Mouse (Mus musculus): ENCODE data around the gene Wdr90.
A peak's percentile ranks its signal among the peaks of the same experiment; 100 is the strongest.

The Wdr90 gene

DNA sequence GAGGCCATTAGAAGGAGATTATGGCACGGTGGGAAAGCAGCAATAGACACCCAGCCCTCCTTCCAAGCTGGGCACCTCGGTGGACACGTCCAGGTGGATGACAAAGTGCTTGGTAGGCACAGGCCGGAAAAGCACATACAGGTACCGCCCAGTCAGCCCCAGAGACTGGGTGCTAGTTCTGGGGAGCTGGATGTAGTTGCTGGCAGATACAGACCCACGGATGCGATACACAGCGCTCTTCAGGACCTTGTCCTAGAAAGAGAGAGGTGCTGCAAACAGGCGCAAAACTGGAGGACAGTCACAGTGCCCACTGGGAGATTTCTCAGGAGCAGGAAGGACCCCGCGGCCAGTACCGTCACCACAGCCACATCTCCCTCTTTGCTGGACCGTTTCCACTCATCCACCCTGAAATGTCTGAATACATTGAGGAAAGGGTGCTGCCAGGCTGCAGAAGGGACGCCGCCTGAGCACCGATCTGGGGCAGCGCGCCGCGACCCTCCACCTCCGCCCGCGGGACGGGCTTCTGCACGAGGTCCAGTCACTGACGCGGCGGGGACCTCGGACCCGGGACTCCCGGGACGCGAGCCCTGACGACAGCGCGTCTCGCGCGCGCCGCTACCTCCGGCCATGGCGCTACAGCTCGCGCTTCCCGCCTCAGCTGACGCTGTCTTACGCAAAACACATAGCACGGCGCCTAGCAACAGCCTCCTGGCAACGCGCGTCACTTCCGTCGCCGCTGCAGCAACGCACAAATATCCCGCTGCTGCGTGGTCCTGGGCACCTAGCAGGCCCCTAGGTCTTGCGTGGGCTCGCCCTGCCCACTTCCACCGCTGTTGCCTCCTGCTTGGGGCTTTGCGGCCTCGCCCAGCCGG, at the start of gene Wdr90:
Gene Wdr90 (minus strand): TSS at position 670 of the 872 bp plus-strand sequence.
- DNase-seq (ENCODE audit: low spot score) = peak; percentile 99

DNA sequence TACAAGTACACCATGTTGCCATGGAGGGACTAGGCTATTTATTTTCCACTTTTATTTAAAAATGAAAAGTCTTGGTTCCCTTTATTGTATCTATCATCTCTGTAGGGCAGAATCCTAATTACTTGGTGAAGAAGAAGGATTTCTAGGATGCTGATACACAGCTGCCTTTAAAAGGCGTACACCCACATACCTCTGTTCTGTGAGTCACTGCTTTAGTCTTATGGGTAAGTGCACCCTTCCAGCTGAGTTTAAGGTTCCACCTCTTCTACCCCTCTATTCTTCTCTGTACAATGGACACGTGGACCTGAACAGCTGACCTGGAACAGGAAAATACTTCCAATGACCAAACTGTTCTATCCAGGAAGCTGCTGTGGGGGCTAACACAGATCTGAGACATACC, 46.3 kb upstream of the Wdr90 start:
- DNase-seq (ENCODE audit: low spot score) = no peak

- DNase-seq (ENCODE audit: low spot score) = no peak
Observed at GRCm38 (mm10) chr17:25903061-25903460, 41.8 kb upstream of the Wdr90 start.

DNA sequence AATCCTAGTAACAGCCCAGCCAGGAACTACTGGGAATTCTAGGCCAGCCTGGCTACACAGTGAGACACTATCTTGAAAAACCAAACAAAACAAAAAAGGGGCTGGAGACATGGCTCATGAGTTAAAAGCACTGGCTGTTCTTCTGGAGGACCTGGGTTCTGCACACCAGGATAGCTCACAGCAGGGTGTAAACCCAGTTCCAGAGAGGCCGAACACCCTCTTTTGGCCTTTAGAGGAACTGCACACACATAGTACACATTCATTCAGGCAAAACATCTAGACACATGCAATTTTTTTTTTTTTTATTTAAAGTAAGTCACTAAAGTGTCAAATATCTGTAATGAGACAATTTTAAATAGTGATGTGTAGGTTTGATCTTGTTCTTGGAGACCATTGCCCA, 38.9 kb upstream of the Wdr90 start:
- DNase-seq (ENCODE audit: low spot score) = no peak

- DNase-seq (ENCODE audit: low spot score) = peak; percentile 22
Observed at GRCm38 (mm10) chr17:25895891-25896290, 34.6 kb upstream of the Wdr90 start.

- DNase-seq (ENCODE audit: low spot score) = peak; percentile 78
Observed at GRCm38 (mm10) chr17:25895415-25895814, 34.1 kb upstream of the Wdr90 start.

GRCm38 (mm10) chr17:25893975-25894617, 32.8 kb upstream of the Wdr90 start:
- DNase-seq (ENCODE audit: low spot score) = peak; percentile 89

GRCm38 (mm10) chr17:25888837-25889236, 27.5 kb upstream of the Wdr90 start:
- no peak for DNase-seq (ENCODE audit: low spot score)

DNA sequence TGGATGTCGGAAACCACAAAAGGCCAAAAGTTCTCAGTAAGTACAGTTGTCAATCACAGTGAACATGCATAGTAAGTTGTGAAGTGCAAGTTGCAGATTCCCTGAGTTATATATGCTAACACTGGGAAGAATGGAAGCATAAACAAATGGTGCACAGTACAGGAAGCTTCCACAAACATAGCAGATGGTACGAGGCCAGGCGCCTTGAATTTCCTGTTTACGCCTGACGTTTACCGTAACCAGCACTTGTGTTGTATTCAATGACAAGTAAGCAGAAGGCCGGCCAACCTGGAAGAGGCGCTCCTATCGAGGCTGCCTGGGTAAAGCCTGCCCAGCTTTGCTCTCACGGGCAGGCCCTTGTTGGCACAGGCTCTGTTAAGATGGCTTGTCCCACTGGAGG, 26.2 kb upstream of the Wdr90 start:
- no peak for DNase-seq (ENCODE audit: low spot score)

GRCm38 (mm10) chr17:25886806-25887205, 25.5 kb upstream of the Wdr90 start:
- DNase-seq (ENCODE audit: low spot score) = no peak

DNA sequence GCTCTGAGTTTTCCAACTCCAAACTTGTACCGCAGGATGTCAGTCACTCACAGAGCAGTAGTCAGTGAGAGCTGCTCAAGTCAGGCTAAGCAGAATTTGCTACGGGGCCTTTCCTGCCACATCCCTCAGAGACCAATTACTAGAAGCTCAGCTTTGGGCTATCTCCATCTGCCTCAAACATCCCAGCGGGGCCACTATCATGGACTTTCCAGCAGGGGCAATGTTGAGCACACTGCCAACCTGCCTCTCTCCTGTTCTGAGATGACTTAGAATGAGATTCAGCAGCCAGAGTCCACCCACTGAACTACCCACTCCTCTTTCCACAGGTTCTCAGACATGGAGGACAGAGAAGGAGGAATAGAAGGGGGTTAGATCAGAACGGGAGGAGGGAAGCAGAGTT, 24.3 kb upstream of the Wdr90 start:
- DNase-seq (ENCODE audit: low spot score) = peak; percentile 51

DNA sequence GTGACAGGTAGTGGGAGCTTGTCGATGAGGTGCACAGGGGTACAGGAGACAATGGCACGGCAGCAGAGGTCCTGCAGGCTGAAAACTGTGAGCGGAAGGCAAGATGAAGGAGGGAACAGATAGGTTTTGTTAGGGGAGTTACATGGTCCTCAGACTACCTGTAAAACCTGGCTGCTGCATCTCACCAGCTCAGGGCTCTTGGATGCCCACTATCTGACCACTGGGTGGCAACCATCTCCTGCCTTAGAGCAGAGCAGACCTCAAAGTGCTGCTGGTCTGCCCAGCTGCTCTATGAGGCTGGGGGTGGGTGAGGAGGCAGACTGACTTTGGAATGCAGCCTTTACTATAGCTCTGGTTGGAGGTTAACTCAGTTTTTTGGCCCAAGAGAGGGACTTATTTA, 22.5 kb upstream of the Wdr90 start:
- no peak for DNase-seq (ENCODE audit: low spot score)

DNA sequence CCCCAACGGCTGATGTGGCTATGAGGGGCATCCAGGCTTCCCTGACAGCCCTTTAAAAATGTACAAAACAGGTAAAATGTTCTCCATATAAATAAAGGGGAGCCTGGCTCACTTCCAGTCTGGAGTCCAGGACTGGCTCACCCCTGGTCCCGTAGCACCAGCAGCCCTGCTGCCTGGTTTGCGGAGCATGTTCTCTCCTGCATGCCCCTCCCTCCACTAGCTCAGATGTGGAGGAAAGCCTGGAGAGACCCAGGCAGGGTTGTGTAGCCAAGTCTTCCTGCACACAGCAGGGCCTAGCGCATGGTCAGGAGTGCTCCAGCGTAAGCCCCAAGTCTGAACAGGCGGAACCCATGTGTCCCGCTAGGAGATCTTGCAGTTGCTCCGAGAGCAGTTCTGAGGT, 22.0 kb upstream of the Wdr90 start:
- no peak for DNase-seq (ENCODE audit: low spot score)

DNA sequence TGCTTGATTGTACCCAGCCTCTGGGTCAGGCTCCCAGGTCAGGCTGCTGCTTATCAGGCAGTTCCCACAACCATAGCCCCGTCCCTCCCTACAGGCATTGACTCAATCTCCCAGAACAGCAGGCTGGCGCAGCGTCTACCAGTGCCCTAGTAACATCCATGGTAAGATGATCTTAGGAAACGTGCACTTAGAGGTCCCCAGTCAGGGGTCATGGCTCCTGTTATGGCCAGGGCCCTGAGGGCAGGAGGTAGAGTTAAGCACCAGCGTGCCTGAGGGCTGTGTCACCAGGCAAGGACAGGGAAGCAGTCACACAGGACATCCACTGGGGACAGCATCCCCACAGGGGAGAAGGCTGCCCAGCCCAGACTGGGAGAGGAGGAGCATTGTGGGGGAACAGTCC, 21.0 kb upstream of the Wdr90 start:
- DNase-seq (ENCODE audit: low spot score) = peak; percentile 67

DNA sequence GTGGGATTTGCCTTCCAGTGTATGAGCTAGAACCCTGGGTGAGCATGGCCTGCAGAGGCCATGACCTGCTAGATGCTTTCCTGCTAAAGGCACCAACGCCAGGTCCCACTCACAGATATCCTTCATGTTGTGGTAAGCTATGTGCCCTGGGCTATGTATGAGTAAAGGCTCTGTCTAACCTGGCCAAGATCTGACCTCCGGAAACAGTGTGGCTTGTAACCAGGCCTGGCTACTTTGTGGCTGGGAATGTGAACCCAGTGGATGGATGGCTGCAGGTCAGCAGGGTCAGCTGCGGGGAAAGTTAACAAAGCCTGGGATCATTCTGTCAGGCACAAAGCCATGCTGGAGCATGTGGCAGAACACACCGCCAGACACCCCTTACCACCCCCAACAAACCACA, 20.4 kb upstream of the Wdr90 start:
- peak; percentile 88 for DNase-seq (ENCODE audit: low spot score)

DNA sequence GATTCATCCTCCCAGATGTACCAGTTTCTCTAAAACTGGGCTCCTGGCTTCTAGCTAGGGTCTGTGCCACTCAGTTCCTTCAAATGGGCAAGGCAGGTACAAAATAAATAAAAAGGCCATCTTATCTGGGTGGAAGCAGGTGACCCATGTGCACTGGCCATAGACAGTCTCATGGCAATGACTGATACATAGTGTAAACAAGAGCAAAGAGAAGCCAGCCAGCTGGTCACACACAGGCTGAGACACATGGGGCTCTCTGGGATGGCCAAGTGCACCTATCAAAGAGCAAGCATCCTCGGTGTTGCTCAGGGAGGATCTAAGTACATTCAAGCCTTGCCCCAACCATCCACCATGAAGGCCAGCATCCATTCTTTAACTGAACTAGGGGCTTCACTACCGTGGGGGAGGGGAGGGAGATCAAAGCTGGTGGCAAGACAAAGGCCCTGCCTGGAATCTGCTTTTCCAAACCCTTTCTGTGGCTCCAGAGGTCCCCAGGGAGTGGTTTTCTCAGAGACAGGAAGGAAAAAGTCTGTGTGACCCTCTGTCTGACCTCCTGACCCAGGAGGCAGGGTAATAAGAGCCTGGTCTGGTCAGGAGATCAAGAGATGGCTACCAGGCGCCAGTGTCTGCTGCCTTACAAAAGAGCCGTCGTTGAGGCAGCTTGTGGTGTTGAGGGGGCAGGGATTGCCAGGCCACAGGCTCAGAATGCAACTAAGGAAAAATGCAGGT, 19.8 kb upstream of the Wdr90 start:
- peak; percentile 95 for DNase-seq (ENCODE audit: low spot score)

DNA sequence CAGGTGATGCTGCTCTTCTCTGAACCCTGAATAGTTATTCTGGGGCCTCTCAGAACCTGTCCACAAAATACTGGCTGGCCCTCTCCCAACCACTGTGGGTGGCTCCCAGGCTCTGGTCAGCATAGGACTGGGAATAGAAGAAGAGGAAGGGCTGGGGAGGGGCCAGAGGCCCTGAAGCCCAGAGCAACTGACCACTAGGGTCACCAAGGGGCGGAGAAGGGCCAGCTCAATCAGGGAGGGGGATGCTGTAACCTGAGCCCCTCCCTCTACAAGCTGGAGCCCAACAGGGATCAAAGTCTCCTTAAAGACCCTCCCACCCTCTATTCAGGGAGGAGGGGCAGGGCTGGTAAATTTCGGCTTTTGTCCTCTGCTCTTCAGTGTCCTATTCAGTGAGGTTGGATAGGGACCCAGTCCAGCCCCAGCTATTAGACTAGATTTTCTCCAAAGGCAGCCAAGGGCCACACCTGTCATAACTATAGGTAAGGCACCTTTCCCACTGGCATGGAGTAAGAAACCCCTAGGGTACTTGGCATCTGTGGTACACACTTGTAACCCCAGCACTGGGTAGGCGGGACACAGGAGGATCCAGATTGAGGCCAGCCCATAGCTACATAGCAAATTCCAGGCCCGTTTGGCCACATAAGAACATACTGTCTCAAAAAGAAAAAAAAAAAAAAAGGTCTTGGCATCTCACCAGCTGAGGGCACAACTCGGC, 19.1 kb upstream of the Wdr90 start, which contains the start of gene Wfikkn1:
Gene Wfikkn1 (minus strand): TSS at position 663 of the 715 bp plus-strand sequence.
- peak; percentile 92 for DNase-seq (ENCODE audit: low spot score)

- DNase-seq (ENCODE audit: low spot score) = no peak
Observed at GRCm38 (mm10) chr17:25879750-25880149, 18.4 kb upstream of the Wdr90 start.

DNA sequence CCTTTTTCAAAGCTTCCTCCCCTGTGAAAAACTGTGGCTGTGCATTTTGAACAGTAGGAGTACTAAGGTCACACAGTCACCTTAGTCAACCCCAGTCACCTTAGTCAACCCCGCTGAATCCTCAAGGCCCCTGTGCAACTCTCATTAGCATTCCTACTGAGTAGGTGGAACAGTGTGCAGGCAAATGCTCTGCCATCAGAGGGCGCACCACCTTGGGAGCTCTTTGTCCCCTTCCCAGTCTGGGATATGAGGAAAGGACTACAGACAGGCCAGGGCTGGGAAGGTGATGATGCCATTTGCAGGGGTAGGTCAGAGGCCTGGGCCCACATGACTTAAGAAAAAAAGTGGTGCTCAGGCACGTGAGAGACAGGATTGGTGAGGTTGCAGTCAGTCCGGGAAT, 18.0 kb upstream of the Wdr90 start:
- DNase-seq (ENCODE audit: low spot score) = peak; percentile 79

GRCm38 (mm10) chr17:25878611-25879180, 17.4 kb upstream of the Wdr90 start:
- no peak for DNase-seq (ENCODE audit: low spot score)

- no peak for DNase-seq (ENCODE audit: low spot score)
Observed at GRCm38 (mm10) chr17:25877741-25878610, 16.7 kb upstream of the Wdr90 start.

Data from embryo, embryonic 10 days (tissue).